ENCODE assay signal across 8 mouse cellular contexts in genomic region chr4:46137629-46138286, GRCm38 (mm10). TPM values are rescaled to one million over a fixed set of nuclear protein-coding genes. Genes with fewer than 3 reads are reported as not detected.
DNase-seq lines count a peak whose midpoint lies in the region; ATAC-seq and TF ChIP-seq lines count a peak whose summit lies in the region.

No protein-coding gene starts in this region.

- peak overlapping the region; percentile 75 for H3K4me2 ChIP-seq in hindbrain, embryonic 11.5 days (replicated peaks; ENCODE audit: low read depth, low read length)

- TF ChIP-seq POLR2A in spleen, adult 2 months (IDR thresholded peaks at IDR 0.05; ENCODE audit: low read depth, low read length) = no peak

- DNase-seq in spleen, adult 2 months (ENCODE audit: low read depth in 1 of 2, low spot score in 2 of 2) = no peak
- no peak for DNase-seq in spleen, postnatal 4 days (ENCODE audit: low spot score in 2 of 2)
- DNase-seq in embryo, embryonic 10.5 days (ENCODE audit: low spot score) = peak; percentile 64
- DNase-seq in hindbrain, embryonic 11.5 days (ENCODE audit: low spot score) = peak; percentile 35
- DNase-seq in spleen, adult 12 weeks (ENCODE audit: low spot score) = no peak
- no peak for DNase-seq in gastrocnemius, postnatal 25 days
- no peak for DNase-seq in cerebellum, adult 18-20 months

- H3K79me2 ChIP-seq in macrophage (ENCODE audit: inconsistent target) = peaks cover 87% of the 10 kb centered on the region

- no peaks in the 10 kb centered on the region for H3K27me3 ChIP-seq in spleen, adult 2 months (ENCODE audit: control insufficient read depth, insufficient read depth, low read length)
- no peaks in the 10 kb centered on the region for H3K27me3 ChIP-seq in hindbrain, embryonic 11.5 days (ENCODE audit: control insufficient read depth, insufficient read depth, low read length)

- peak overlapping the region; percentile 94 for H3K4me3 ChIP-seq in spleen, adult 2 months (ENCODE audit: extremely low read depth, insufficient read depth, insufficient read length)
- peak overlapping the region; percentile 94 for H3K4me3 ChIP-seq in hindbrain, embryonic 11.5 days (ENCODE audit: low read depth, low read length)
- H3K4me3 ChIP-seq in macrophage (ENCODE audit: inconsistent target) = peak overlapping the region; percentile 83

- TF ChIP-seq CTCF in spleen, adult 2 months (IDR thresholded peaks at IDR 0.05; ENCODE audit: extremely low read depth, insufficient read depth, insufficient read length, insufficient replicate concordance) = no peak

- peaks cover 9% of the 10 kb centered on the region; the same call in 1 of the 2 replicates for H3K4me1 ChIP-seq in spleen, adult 2 months (ENCODE audit: control insufficient read depth, insufficient read depth, insufficient read length)
- H3K4me1 ChIP-seq in hindbrain, embryonic 11.5 days (replicated peaks; ENCODE audit: control insufficient read depth, insufficient read depth, low read length) = peaks cover 7% of the 10 kb centered on the region

- 9% methylated on average over 17 of the region's 17 CpGs for WGBS in spleen, adult 2 months
- WGBS in hindbrain, embryonic 11.5 days = 8% methylated on average over 17 of the region's 17 CpGs
- WGBS in macrophage (ENCODE audit: missing documents) = 11% methylated on average over 17 of the region's 17 CpGs

- ATAC-seq in hindbrain, embryonic 11.5 days (ENCODE audit: low FRiP score) = peak; percentile 78

- peaks cover 4% of the 10 kb centered on the region; the same call in 1 of the 2 replicates for H3K36me3 ChIP-seq in spleen, adult 2 months (ENCODE audit: control insufficient read depth, insufficient read depth, low read length)
- H3K36me3 ChIP-seq in hindbrain, embryonic 11.5 days (ENCODE audit: control insufficient read depth, insufficient read depth, low read length) = peaks cover 4% of the 10 kb centered on the region; the same call in 1 of the 2 replicates
- H3K36me3 ChIP-seq in macrophage (ENCODE audit: inconsistent target) = peaks cover 22% of the 10 kb centered on the region

- H3K27ac ChIP-seq in spleen, adult 2 months (ENCODE audit: insufficient read depth, low read length) = peak overlapping the region; percentile 94
- H3K27ac ChIP-seq in hindbrain, embryonic 11.5 days (ENCODE audit: low read depth, low read length) = peak overlapping the region; percentile 98
- peak overlapping the region; percentile 67 for H3K27ac ChIP-seq in macrophage

- H3K9me3 ChIP-seq in hindbrain, embryonic 11.5 days (ENCODE audit: control insufficient read depth, low read length) = no peaks in the 10 kb centered on the region

- peak overlapping the region; percentile 99 for H3K9ac ChIP-seq in hindbrain, embryonic 11.5 days (ENCODE audit: low read depth, low read length)

RNA-seq across cellular contexts. Expression of gene Ncbp1, which starts 0.7 kb away (rescaled TPM):
- 16.2 and 17.0 TPM in 2 replicates for polyA plus RNA-seq in spleen, adult 2 months (2012; rRNA removed)
- 124 and 139 TPM in 2 replicates for polyA plus RNA-seq in hindbrain, embryonic 11.5 days (2014; fragmentation: Nextera tagmentation; extraction: Ambion mirVana)
- 10 to 100 TPM in 25 of 26 experiments, 1 to 10 TPM in 1; 6.7 to 49.2 (median 22.6) TPM for total RNA-seq in macrophage (2018; cell fraction: chromatin; rRNA removed)
- total RNA-seq in macrophage (2018; cell fraction: cytosol; rRNA removed) = 10 to 100 TPM; 14.8 to 25.1 (median 19.0) TPM
- total RNA-seq in macrophage (2018; cell fraction: nucleus; rRNA removed) = 10 to 100 TPM; 10.2 to 37.0 (median 17.6) TPM
- 23.8 to 37.1 TPM (median 27.7 TPM) in 3 replicates for polyA plus RNA-seq in macrophage (2018)
- 10 to 100 TPM; 13.0 to 13.2 TPM for total RNA-seq in gastrocnemius, postnatal 25 days (2021)

RNA-seq across cellular contexts. Expression of gene Tstd2, which starts 0.7 kb away (rescaled TPM):
- 8.9 and 12.1 TPM in 2 replicates for polyA plus RNA-seq in spleen, adult 2 months (2012; rRNA removed)
- 39.3 and 41.4 TPM in 2 replicates for polyA plus RNA-seq in hindbrain, embryonic 11.5 days (2014; fragmentation: Nextera tagmentation; extraction: Ambion mirVana)
- 10 to 100 TPM; 22.6 to 94.9 (median 55.6) TPM for total RNA-seq in macrophage (2018; cell fraction: chromatin; rRNA removed)
- 10 to 100 TPM; 19.0 to 39.1 (median 32.6) TPM for total RNA-seq in macrophage (2018; cell fraction: cytosol; rRNA removed)
- total RNA-seq in macrophage (2018; cell fraction: nucleus; rRNA removed) = 10 to 100 TPM; 27.2 to 70.7 (median 43.0) TPM
- polyA plus RNA-seq in macrophage (2018) = 23.3 to 28.6 TPM (median 24.8 TPM) in 3 replicates
- 10 to 100 TPM; 10.2 to 10.7 TPM for total RNA-seq in gastrocnemius, postnatal 25 days (2021)

RNA-seq across cellular contexts. Expression of gene Xpa, which starts 58.4 kb away (rescaled TPM):
- 10.5 and 27.5 TPM in 2 replicates for polyA plus RNA-seq in spleen, adult 2 months (2012; rRNA removed)
- 27.7 and 29.7 TPM in 2 replicates for polyA plus RNA-seq in hindbrain, embryonic 11.5 days (2014; fragmentation: Nextera tagmentation; extraction: Ambion mirVana)
- total RNA-seq in macrophage (2018; cell fraction: chromatin; rRNA removed) = 10 to 100 TPM in 18 of 26 experiments, 1 to 10 TPM in 8; 3.1 to 47.3 (median 17.5) TPM
- total RNA-seq in macrophage (2018; cell fraction: cytosol; rRNA removed) = 10 to 100 TPM; 11.9 to 32.7 (median 24.1) TPM
- total RNA-seq in macrophage (2018; cell fraction: nucleus; rRNA removed) = 10 to 100 TPM in 18 of 26 experiments, 1 to 10 TPM in 8; 4.8 to 32.1 (median 12.9) TPM
- 15.9 to 35.4 TPM (median 24.1 TPM) in 3 replicates for polyA plus RNA-seq in macrophage (2018)
- 1 to 10 TPM; 5.4 to 7.7 TPM for total RNA-seq in gastrocnemius, postnatal 25 days (2021)

Comparison
In these comparisons a context has a peak if more than half of its experiments do, and no peak if none do; other contexts are left out.
1. DNase-seq: peak in embryo, embryonic 10.5 days (single experiment) and hindbrain, embryonic 11.5 days (single experiment); none in spleen, adult 2 months (0 of 2), spleen, postnatal 4 days (0 of 2), spleen, adult 12 weeks (single experiment), gastrocnemius, postnatal 25 days (single experiment) and cerebellum, adult 18-20 months (0 of 2).
2. Peak in every context shown above with its lines, with median percentiles within 50 percentile points of each other: H3K27ac ChIP-seq and H3K4me3 ChIP-seq.